Mouse (Mus musculus): Measurements from ENCODE around the gene Mmp24.
"Not testable (repeated sequence)": the region's sequence is repeated elsewhere in the genome, so short reads cannot be mapped to it uniquely, and the experiment has no call there.

The Mmp24 gene

DNA sequence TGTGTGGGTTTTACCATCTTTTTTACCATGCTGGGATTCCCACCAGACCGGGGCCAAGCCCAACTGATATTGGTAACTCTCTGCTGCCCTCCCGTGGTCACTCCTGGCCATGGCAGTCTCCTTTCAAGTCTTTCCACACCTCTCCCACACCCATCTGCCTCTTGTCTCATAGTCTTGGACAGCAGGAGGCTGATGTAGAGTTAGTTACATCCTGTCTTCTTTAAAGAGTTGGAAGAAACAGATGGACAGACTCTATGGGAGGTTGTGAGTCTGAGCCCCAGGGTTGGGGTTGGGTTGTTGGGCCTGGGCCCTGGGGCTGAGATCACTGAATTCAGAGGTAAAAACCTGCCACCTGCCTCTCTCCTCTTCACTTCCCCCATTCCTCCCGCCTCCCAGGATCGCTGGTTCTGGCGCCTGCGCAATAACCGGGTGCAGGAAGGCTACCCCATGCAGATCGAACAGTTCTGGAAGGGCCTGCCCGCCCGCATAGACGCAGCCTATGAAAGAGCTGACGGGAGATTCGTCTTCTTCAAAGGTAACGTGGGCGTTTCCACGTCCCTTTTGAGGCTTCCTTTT is 36.8 kb downstream of the Mmp24 start:
- DNase-seq (ENCODE audit: inconsistent age in 2 of 2, low spot score in 1 of 2): peak; percentile 86 to 95

DNA sequence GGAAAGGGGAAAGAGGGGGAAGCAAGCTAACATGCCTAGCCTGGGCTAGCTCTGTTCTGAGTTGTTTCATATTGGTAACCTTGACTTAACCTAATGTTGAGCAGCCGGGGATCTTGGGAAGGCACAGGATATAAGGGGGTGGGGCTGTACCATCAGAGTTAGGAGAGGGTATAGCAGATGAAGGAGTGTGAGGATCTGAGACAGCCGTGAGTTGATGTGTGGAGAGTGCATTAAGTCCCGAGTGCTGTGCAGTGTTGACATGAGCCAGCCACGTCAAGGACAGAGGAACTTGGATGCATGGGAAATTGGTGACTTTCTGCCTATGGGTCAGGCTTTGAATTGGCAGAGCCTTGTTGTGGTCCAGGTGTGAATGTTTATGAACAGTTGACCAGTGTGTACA is 37.5 kb downstream of the Mmp24 start:
- DNase-seq (ENCODE audit: inconsistent age in 2 of 2, low spot score in 1 of 2): peak in 1 of 2 experiments; percentile 6

DNA sequence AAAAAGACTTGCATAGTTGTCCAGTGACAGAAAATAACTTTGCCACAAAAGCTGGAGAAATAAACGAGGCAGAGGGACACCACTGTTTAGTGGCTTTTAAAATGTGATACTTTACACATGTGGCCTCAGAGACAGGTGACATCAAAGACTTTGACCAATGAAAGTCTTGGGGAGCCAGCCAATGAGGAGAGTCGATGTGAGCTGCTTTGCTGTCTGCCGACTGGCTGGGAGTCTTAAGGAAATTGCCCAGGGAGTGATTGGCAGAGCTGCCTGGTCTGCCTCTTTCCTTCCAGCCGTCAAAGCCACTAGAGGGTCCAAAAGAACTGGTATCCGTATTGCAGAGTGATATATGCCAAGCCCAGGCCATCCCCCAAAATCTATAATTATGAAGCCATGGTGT is 39.7 kb downstream of the Mmp24 start:
- DNase-seq (ENCODE audit: inconsistent age in 2 of 2, low spot score in 1 of 2): peak in 1 of 2 experiments; percentile 69

DNA sequence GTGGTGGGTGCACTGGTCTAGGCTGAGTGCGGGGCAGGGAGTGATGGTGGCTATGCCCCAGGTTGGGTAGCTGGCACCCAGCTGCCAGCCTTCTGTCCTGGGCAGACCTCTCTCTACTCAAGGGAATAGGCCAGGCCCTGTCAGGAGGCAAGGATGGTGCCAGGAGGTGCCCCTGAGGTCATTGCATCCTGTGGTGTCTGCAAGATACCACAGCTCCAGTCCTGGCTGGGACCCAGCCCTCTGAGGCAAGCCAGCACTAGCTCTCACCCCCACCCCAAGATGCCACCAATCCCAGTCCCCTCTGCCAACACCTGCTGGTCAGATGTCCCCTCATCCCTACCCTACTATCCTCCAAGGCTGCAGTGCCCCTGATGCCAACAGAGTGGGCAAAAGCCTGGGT is 41.0 kb downstream of the Mmp24 start:
- DNase-seq (ENCODE audit: inconsistent age in 2 of 2, low spot score in 1 of 2): peak; percentile 41 to 58

DNA sequence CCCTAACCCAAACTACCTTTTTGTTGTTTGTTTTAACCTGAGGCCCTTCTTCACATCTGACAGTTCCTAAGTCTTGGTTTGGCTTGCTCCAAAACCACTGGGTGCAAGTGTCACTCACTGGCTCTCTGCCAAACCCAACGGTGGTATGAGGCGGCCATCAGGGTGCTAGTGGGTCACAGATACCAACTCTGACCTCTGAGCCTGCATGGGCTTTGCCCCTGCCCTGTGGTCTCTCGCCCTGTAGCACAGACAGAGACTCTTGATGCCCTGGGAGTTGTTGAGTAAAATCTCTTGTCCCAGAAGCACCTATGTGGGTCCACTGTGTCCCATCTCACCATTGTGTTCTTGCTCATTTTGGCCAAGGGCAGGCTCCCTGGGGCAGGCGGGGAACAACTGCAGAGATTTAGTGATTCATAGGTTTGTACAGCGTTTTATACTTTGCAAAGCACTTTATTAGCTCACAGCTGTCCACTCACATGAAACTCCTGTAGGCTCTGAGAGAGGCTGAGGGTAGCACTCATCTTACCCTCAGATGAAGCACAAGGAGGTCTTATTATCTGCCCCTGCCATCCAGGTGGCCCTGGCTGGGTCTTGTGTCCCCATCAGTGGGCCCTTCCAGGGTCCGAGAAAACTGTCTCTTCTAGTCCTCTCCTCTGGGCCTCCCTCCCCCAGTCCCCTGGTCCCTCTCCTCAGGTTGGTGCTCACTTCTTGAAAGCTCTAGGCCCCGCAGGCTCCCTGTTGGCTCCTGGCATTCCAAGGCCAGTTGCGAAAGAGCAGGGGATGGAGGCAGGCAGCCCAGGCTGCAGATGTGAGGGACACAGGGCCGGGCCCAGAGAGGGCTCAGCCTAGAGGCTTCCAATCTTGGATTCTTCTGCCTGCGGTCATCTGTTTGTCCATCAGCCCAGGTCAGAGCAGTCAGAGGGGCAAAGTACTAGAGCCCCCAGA is 42.4 kb downstream of the Mmp24 start:
- DNase-seq (ENCODE audit: inconsistent age in 2 of 2, low spot score in 1 of 2): peak; percentile 86 to 94

DNA sequence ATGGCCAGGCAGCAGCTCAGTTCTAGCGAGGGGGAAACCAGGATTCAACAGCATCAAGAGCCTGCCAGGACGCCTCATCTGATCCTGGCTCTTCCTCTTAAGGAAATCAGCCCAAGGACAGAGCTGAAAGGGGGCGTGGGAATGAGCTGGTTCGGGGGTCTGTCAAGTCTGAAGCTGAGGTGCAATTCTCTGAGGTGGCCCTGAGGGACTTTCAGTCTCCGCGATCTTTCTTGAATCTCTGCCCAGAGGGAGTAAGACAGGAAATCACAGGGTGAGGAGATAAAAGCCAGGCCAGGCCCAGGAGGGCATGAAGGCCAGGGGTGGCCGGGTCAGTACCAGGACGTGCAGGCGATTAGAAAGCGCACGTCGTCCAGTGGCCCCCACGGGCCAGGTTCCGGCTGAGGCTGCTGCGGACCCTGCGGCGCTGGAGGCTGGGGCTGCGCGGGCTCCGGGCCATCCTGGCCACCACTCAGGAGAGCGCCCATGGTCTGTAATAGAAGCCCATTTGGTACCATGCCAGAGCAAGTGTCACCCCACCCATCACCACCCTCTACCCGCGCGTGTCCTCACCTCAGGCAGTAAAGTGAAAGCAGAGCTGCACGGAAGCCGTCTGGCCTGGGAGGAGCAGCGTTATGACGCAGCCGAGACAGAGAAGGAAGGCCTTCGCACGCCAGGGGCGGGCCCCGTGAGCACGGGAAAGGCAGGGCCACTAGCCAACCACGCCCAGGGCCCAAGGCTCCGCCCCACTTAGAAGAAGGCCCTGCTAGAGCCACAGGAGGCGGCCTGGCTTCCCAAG is 43.7 kb downstream of the Mmp24 start:
- DNase-seq (ENCODE audit: inconsistent age in 2 of 2, low spot score in 1 of 2): peak; percentile 98 to 99

DNA sequence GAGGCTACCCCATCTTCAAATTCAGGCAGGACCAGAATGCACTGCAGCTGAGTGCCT is 44.1 kb downstream of the Mmp24 start, which contains the start of gene BC029722:
TSS of gene BC029722 (minus strand) at position 35 of the 57 bp plus-strand sequence.
- no peak for DNase-seq (ENCODE audit: inconsistent age in 2 of 2, low spot score in 1 of 2)

DNA sequence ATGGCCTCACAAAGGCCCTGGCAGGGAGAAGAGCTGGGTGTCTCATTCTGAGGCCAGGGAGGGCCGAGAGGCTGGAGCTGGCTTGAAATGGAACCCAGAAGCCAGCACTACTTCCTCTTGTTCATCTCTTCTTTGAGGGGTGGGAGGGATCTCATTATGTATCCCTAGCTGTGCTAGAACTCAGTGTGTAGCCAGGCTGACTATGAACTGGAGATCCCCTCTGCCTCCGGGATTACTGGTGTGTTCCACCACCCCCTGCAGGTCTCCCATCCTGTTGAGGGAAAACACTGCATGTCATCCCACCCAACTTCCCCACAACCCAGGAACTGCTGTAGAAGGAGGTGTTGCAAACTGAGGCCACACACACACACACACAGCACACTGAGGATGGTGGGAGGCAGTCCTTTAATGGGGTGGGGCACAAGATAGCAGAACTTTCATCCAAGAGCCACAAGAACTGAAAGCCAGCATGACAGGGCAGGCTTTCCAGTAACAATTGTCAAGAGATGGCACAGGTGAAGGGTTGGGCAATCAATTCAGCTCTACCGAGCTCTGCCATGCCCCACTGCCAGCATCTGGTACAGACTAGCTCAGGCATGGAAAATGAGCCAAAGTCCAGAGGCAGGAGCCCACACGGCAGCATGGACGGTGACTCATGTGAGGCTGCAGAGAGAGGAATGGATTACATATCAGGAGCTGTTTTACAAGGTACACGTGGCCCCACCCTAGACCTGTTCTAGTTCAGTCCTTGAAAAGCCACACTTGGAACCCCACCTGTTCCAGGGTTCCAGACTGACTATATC is 44.5 kb downstream of the Mmp24 start:
- peak; percentile 65 to 88 for DNase-seq (ENCODE audit: inconsistent age in 2 of 2, low spot score in 1 of 2)

DNA sequence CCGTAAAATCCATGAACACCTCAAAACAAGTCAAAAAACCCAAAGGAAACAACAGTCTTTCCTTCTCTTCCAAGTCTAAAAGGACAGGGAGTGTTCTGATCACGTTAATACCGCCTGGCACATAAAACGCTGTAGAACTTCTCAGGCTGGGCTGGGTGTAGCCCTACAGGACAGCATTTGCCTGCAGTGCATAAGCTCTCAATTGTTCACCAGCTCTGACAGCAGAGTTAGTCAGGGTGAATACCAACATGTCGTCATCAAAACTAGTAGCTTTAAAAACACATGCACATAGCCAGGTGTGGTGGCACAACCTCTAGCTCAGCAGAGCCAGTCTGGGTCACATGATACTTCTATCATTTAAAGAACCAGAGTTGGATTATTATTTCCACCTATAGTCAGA is 45.6 kb downstream of the Mmp24 start:
- DNase-seq (ENCODE audit: inconsistent age in 2 of 2, low spot score in 1 of 2): peak; percentile 10 to 47

DNA sequence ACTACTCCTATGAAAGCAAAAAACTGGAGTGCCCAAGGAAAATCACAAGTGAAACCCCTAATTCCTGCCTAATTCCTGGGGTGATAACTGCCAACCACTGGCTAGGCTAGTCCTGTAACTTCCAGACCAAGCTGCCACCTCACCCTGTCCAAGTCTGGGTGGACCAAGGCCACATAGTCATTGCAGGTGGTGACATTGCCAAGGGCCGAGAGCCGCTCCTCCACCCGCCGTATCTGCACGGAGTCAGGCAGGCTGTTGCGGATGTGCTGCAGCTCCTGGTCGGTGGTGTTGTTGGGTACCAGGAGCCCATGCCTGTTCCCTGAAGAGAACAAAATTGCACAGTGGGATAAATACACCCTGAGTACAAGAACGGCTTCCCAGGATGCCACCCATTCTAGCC is 48.6 kb downstream of the Mmp24 start:
- peak in 1 of 2 experiments; percentile 60 for DNase-seq (ENCODE audit: inconsistent age in 2 of 2, low spot score in 1 of 2)

DNA sequence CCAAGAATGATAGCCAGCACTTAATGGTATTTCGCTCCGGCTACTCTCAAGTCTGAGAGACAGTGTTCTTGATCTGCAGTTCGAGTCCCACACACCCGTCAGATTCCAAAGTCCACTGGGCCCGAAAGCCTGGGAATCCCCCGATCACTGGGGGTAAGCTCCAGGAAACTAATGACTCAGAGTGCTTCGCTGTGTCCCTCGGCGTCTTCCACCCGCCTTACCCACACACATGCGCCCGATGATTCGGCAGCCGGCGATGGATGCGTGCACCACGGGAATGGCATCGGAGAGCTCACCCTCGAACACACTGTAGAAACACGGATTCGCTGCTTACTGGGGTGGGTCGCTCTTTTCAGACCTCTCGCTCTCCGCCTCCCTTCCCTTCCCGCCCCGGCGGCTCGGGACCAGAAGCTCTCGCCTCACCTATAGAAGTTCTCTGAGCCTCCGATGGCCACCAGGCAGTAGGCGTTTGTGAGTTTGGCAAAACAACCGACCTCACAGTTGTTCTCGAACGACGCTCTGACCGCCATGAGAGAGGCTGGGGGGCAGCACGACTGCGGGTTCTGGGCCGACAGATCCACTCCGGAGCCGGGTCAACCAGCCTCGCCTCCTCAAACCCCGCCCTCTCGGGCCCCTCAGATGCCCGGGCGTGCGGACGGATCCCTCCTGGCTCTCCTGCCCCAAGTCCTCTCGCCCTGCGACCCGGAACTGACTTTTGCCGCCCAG is 50.9 kb downstream of the Mmp24 start:
- DNase-seq (ENCODE audit: inconsistent age in 2 of 2, low spot score in 1 of 2): peak; percentile 61 to 81

DNA sequence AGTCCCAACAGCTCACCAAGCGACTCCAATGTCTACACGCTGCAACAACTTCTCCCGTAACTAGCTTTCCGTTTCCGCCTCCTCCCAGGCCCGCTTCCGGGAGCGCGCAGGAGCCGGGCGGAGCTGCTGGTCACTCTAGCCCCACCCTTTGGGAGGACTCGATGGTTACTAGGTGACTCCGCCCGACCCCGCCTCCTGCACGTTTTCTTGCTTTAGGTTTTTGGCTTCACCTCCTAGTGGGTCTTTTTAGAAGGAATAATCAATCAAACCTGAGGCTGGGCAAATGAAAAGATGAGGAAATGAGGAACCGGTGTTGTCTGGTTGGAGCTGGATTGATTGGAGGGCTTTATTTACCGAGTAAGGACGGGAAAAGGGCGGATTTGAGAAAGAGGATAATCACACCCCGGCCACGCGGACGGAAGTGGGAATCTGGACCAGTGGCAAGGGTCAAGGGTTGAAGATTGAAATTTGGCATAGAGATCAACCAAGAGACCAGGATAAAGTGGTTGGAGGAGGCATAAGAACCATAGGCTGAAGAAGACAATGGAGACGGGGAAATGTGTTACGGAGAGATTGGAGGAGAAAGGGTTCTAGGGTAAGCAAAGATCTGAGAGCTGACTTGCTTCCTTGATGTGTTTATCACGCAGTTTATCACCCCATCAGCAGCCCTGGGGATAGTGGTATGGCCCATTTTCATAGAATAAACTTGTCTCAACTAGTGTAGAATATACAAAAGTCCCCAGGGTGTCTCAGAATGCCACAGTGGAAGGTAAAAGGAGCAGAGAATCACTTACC is 51.7 kb downstream of the Mmp24 start, which contains the start of gene Eif6:
TSS of gene Eif6 (minus strand) at position 296 of the 795 bp plus-strand sequence.
- DNase-seq (ENCODE audit: inconsistent age in 2 of 2, low spot score in 1 of 2): peak; percentile 90 to 96

DNA sequence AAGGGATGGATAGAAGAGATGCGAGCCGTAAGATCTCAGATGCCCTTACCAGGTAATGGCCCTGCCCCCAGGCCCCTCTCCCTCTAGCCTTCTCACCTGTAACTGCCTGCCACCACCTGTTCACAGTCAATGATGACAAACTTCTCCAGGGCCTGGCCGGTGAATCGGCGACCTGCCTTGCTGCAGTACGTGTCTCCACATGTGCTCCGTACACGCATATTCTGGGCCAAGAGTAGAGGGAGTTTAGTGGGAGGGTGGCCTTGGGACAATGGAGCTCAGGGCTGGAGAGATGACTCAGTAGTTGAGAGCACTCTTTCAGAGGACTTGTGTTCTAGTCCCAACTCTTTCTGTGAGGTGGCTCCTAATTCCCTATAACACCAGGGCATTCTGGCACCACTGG is 55.7 kb downstream of the Mmp24 start:
- peak; percentile 61 to 74 for DNase-seq (ENCODE audit: inconsistent age in 2 of 2, low spot score in 1 of 2)

DNA sequence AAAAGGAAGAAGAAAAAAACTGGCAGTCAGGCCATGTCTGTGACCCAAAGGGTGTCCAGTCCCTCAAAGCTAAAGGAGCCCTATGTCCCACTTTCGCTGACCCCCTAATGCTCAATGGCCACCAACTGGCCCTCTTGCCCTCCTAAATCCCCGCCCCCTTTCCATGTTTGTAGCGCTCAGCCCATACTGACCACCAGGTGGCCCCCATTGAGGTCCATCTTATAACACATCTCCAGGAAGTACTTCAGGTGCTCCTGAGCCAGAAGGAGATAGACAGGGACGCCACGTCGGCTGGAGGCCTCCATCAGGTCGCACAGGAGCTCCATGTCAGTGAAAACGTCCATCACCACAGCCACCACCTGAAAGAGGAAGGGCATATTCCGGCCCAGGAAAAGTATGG is 56.2 kb downstream of the Mmp24 start:
- no peak for DNase-seq (ENCODE audit: inconsistent age in 2 of 2, low spot score in 1 of 2)

DNA sequence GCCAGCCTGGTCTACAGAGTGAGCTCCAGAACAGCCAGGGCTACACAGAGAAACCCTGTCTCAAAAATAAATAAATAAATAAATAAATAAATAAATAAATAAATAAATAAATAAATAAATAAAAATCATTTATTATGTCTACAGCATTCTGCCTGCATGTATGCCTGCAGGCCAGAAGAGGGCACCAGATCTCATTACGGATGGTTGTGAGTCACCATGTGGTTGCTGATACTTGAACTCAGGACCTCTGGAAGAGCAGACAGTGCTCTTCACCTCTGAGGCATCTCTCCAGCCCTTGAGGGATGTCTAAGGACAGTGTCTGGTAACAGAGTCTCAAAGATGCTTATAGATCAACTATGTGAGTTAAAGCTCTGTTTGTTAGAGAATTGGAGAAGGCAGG is 56.9 kb downstream of the Mmp24 start:
- not testable (repeated sequence) for DNase-seq (ENCODE audit: inconsistent age in 2 of 2, low spot score in 1 of 2)

DNA sequence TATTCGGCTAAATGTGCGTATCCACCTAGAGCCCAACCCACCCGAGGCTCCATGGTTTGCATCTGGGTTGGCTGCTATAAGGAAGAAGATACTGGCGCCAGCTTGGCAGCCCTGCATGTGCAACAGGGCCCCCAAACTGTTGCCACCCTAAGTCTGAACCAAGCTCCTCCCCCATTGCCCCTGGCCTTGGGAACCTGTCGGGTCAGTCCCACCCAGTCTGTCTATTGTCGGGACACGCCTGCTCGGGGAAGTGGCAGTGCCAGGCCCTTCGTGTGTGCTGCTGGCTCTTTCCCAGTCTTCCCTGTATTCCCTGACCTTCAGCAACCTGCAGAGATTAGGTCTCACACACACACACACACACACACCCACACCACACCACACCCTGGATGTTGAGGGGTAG is 59.6 kb downstream of the Mmp24 start, which contains the start of gene Fam83c:
TSS of gene Fam83c (minus strand) at position 123 of the 400 bp plus-strand sequence.
- no peak for DNase-seq (ENCODE audit: inconsistent age in 2 of 2, low spot score in 1 of 2)

DNA sequence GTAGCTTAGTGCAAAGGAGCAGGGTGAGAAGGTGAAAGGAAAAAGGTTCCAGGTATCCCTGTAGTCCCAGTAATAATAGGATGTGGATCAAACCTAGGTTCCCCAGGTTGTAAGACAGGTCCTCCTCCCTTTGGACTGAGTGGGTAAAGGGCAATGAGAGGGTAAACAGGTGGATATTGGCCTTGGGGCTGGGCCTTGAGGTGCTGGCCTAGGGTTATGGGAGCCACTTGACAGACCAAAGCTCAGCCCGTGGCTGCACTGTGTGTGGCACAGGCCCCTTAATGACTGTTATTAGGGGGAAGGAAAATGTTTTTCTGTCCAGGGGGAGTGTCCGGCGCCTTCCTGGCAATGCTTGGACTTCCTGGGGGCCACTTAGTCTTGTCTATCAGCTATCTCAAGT is 62.8 kb downstream of the Mmp24 start:
- no peak for DNase-seq (ENCODE audit: inconsistent age in 2 of 2, low spot score in 1 of 2)

DNA sequence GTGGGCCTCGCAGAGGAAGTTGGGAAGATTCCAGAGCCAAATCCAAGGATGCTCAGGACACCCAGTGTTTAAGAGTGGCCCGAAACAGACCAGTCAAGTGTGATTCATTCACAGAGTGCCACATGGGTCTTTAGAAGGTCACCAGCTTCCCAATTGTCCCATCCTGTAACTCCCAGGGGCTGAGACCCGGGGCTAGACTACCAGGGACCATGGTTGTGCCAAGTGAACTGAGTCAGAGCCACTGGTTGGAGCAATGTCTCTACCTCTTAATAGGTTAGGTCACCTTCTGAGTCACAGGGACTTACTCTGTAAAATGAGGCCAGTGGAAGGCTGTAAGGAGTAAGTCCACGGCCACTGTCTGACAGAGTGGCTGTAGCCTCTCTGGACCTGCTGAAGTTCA is 63.8 kb downstream of the Mmp24 start:
- DNase-seq (ENCODE audit: inconsistent age in 2 of 2, low spot score in 1 of 2): peak in 1 of 2 experiments; percentile 72

DNA sequence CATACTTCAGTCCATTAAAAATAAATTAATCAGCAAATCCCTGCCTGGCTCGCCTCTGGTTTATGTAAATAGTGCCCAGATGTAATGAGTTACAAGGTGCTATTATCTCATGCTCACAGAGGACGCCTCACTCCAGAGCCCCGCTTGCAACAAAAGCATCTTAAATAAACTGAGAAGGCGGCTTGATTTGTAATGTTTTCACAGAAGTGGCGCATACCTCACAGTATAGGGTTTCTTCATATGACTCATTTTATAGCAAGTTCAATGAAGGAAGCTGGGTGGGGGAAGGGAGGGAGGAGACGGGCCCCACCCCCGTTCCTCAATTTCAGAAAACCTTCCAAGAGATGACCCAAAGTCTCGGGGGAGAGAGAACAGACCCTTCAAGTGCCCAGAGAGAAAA is 71.8 kb downstream of the Mmp24 start:
- no peak for DNase-seq (ENCODE audit: inconsistent age in 2 of 2, low spot score in 1 of 2)

DNA sequence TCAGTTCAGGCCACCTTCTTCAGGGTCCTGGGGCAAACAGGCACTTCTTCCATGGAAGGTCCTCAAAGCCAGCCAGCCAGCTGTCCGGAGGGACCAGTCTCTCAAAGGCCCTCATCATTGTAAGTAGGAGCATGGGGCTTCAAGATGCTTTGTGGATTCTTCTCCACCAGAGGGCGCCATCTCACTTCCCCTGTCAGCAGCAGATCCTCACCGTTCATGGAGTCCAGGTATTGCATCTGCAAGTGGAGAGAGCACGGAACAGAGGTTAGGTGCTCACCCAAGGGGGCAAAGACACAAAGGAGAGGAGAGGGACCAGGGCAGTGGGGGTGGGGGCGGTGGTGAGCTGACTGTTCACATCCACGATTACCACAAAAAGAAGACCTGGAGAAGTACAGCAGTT is 73.1 kb downstream of the Mmp24 start:
- peak; percentile 79 to 95 for DNase-seq (ENCODE audit: inconsistent age in 2 of 2, low spot score in 1 of 2)
